Mouse (Mus musculus) limb, embryonic 12.5 days (tissue): Measurements from ENCODE around the gene Stxbp6. TPM values are rescaled to one million over a fixed set of nuclear protein-coding genes. Genes with fewer than 3 reads are reported as not detected.

ENCODE experiments used
- ATAC-seq: fragments of 200-750 bp; cut with Nextera tagmentation; 2 replicates; pipeline ENCODE4 v1.8.0; 2017; ENCODE audit warnings: low read depth, moderate TSS enrichment; ENCODE audit not compliant: insufficient number of reproducible peaks, insufficient read depth, low FRiP score, low TSS enrichment
- H3K27ac ChIP-seq: fragments of 300-500 bp; sonication (generic); 2 replicates; pipeline ENCODE4 v1.5.1; 2016; ENCODE audit warnings: mild to moderate bottlenecking, moderate library complexity
- H3K27me3 ChIP-seq: fragments of 300-500 bp; sonication (generic); 2 replicates; pipeline ENCODE4 v1.6.1; 2016; ENCODE audit warnings: mild to moderate bottlenecking, moderate library complexity
- H3K36me3 ChIP-seq: fragments of 300-500 bp; sonication (generic); 2 replicates; pipeline ENCODE4 v1.6.1; 2016; ENCODE audit warnings: mild to moderate bottlenecking, moderate library complexity
- H3K4me1 ChIP-seq: fragments of 300-500 bp; sonication (generic); replicated peaks from 2 replicates; pipeline ENCODE4 v1.6.1; 2016
- H3K4me2 ChIP-seq: fragments of 300-500 bp; sonication (generic); 2 replicates; pipeline ENCODE4 v1.6.1; 2016; ENCODE audit warnings: mild to moderate bottlenecking, moderate library complexity
- H3K4me3 ChIP-seq: fragments of 300-500 bp; sonication (generic); replicated peaks from 2 replicates; pipeline ENCODE4 v1.5.1; 2016; ENCODE audit warnings: mild to moderate bottlenecking
- H3K9ac ChIP-seq: fragments of 300-500 bp; sonication (generic); replicated peaks from 2 replicates; pipeline ENCODE4 v1.6.1; 2016; ENCODE audit warnings: mild to moderate bottlenecking, moderate library complexity
- H3K9me3 ChIP-seq: fragments of 300-500 bp; sonication (generic); 2 replicates; pipeline ENCODE4 v1.6.1; 2016; ENCODE audit warnings: mild to moderate bottlenecking, moderate library complexity
- WGBS: fragments of 180-500 bp; shearing (Covaris S2); methylation state at CpG from one replicate; pipeline ENCODE4 v1.1.7; 2016; 5-methylcytosine and 5-hydroxymethylcytosine counted together
- polyA plus RNA-seq: library from polyadenylated mRNA; unstranded; fragments of >200 nt; fragmentation: Nextera tagmentation; extraction: Ambion mirVana; gene quantifications from 2 replicates; pipeline ENCODE4 v1.2.1, GENCODE M21; 2016

Stxbp6 gene
- polyA plus RNA-seq, 1 experiment from 2014 or later, result 24.6 TPM

- H3K36me3 ChIP-seq, result no peaks in the 10 kb centered on the region
- WGBS, result 78% methylated on average over 4 of the region's 4 CpGs
- H3K27me3 ChIP-seq, result no peaks in the 10 kb centered on the region
- no peak overlapping the region for H3K27ac ChIP-seq
- ATAC-seq, result no peak
- H3K4me1 ChIP-seq, result no peaks in the 10 kb centered on the region
- no peak overlapping the region for H3K4me3 ChIP-seq
- H3K4me2 ChIP-seq, result no peak overlapping the region
- H3K9me3 ChIP-seq, result no peaks in the 10 kb centered on the region
- H3K9ac ChIP-seq, result no peak overlapping the region
Observed at GRCm38 (mm10) chr12:44913854-44914253, 160.7 kb downstream of the Stxbp6 start.

GRCm38 (mm10) chr12:44908028-44908702 is 166.3 kb downstream of the Stxbp6 start:
- no peak overlapping the region for H3K27ac ChIP-seq
- no peaks in the 10 kb centered on the region for H3K9me3 ChIP-seq
- no peak overlapping the region for H3K4me2 ChIP-seq
- 0 out of 2 replicates have a peak, but pooled peaks cover 3% of the 10 kb centered on the region for H3K4me1 ChIP-seq
- ATAC-seq, result no peak
- no peaks in the 10 kb centered on the region for H3K36me3 ChIP-seq
- H3K27me3 ChIP-seq, result no peaks in the 10 kb centered on the region
- H3K4me3 ChIP-seq, result no peak overlapping the region
- WGBS, result 72% methylated on average over 3 of the region's 3 CpGs
- H3K9ac ChIP-seq, result no peak overlapping the region

GRCm38 (mm10) chr12:44906001-44906400 is 168.5 kb downstream of the Stxbp6 start:
- Histone ChIP-seq H3K4me2 (no peak overlapping the region), H3K9ac (no peak overlapping the region), H3K4me3 (no peak overlapping the region), H3K9me3 (no peaks in the 10 kb centered on the region), H3K27me3 (no peaks in the 10 kb centered on the region), H3K36me3 (0 out of 2 replicates have a peak, but pooled peaks cover 1% of the 10 kb centered on the region), H3K4me1 (0 out of 2 replicates have a peak, but pooled peaks cover 3% of the 10 kb centered on the region), H3K27ac (no peak overlapping the region)
- 76% methylated on average over 2 of the region's 2 CpGs for WGBS
- no peak for ATAC-seq

GRCm38 (mm10) chr12:44903205-44903732 is 171.2 kb downstream of the Stxbp6 start:
- Histone ChIP-seq H3K4me1 (0 out of 2 replicates have a peak, but pooled peaks cover 3% of the 10 kb centered on the region), H3K9me3 (no peaks in the 10 kb centered on the region), H3K4me3 (no peak overlapping the region), H3K27ac (no peak overlapping the region), H3K27me3 (no peaks in the 10 kb centered on the region), H3K36me3 (0 out of 2 replicates have a peak, but pooled peaks cover 2% of the 10 kb centered on the region), H3K9ac (no peak overlapping the region), H3K4me2 (no peak overlapping the region)
- ATAC-seq, result no peak
- WGBS, result 53% methylated on average over 1 of the region's 1 CpGs

GRCm38 (mm10) chr12:44899173-44899870 is 175.2 kb downstream of the Stxbp6 start:
- no peaks in the 10 kb centered on the region for H3K9me3 ChIP-seq
- WGBS, result 86% methylated on average over 5 of the region's 5 CpGs
- H3K4me3 ChIP-seq, result no peak overlapping the region
- no peak overlapping the region for H3K9ac ChIP-seq
- ATAC-seq, result no peak
- H3K36me3 ChIP-seq, result 0 out of 2 replicates have a peak, but pooled peaks cover 2% of the 10 kb centered on the region
- H3K27me3 ChIP-seq, result no peaks in the 10 kb centered on the region
- no peak overlapping the region for H3K4me2 ChIP-seq
- no peak overlapping the region for H3K27ac ChIP-seq
- H3K4me1 ChIP-seq, result no peaks in the 10 kb centered on the region

- Histone ChIP-seq H3K36me3 (0 out of 2 replicates have a peak, but pooled peaks cover 2% of the 10 kb centered on the region), H3K9ac (no peak overlapping the region), H3K9me3 (no peaks in the 10 kb centered on the region), H3K4me2 (no peak overlapping the region), H3K27me3 (no peaks in the 10 kb centered on the region), H3K4me3 (no peak overlapping the region), H3K27ac (no peak overlapping the region), H3K4me1 (no peaks in the 10 kb centered on the region)
- 93% methylated on average over 1 of the region's 1 CpGs for WGBS
- ATAC-seq, result no peak
Observed at GRCm38 (mm10) chr12:44896460-44896859, 178.0 kb downstream of the Stxbp6 start.

GRCm38 (mm10) chr12:44889677-44890393 is 184.7 kb downstream of the Stxbp6 start:
- no peaks in the 10 kb centered on the region for H3K27me3 ChIP-seq
- H3K4me2 ChIP-seq, result no peak overlapping the region
- ATAC-seq, result no peak
- H3K9ac ChIP-seq, result no peak overlapping the region
- H3K4me3 ChIP-seq, result no peak overlapping the region
- no peaks in the 10 kb centered on the region for H3K36me3 ChIP-seq
- 82% methylated on average over 6 of the region's 6 CpGs for WGBS
- no peak overlapping the region for H3K27ac ChIP-seq
- peaks cover 7% of the 10 kb centered on the region for H3K4me1 ChIP-seq
- no peaks in the 10 kb centered on the region for H3K9me3 ChIP-seq

GRCm38 (mm10) chr12:44886826-44887225 is 187.7 kb downstream of the Stxbp6 start:
- H3K4me3 ChIP-seq, result no peak overlapping the region
- no peak overlapping the region for H3K4me2 ChIP-seq
- no peaks in the 10 kb centered on the region for H3K9me3 ChIP-seq
- peaks cover 7% of the 10 kb centered on the region for H3K4me1 ChIP-seq
- H3K27me3 ChIP-seq, result no peaks in the 10 kb centered on the region
- H3K27ac ChIP-seq, result no peak overlapping the region
- H3K36me3 ChIP-seq, result no peaks in the 10 kb centered on the region
- 70% methylated on average over 3 of the region's 3 CpGs for WGBS
- ATAC-seq, result no peak
- H3K9ac ChIP-seq, result no peak overlapping the region

GRCm38 (mm10) chr12:44872697-44873096 is 201.8 kb downstream of the Stxbp6 start:
- ATAC-seq, result no peak
- Histone ChIP-seq H3K36me3 (no peaks in the 10 kb centered on the region), H3K4me2 (no peak overlapping the region), H3K27ac (no peak overlapping the region), H3K27me3 (no peaks in the 10 kb centered on the region), H3K9me3 (no peaks in the 10 kb centered on the region), H3K4me1 (no peaks in the 10 kb centered on the region), H3K4me3 (no peak overlapping the region), H3K9ac (no peak overlapping the region)
- 48% methylated on average over 2 of the region's 2 CpGs for WGBS

GRCm38 (mm10) chr12:44865442-44865841 is 209.1 kb downstream of the Stxbp6 start:
- Histone ChIP-seq H3K27me3 (no peaks in the 10 kb centered on the region), H3K9me3 (0 out of 2 replicates have a peak, but pooled peaks cover 3% of the 10 kb centered on the region), H3K4me3 (no peak overlapping the region), H3K36me3 (no peaks in the 10 kb centered on the region), H3K4me1 (peaks cover 13% of the 10 kb centered on the region), H3K9ac (no peak overlapping the region), H3K27ac (no peak overlapping the region), H3K4me2 (no peak overlapping the region)
- 80% methylated on average over 3 of the region's 3 CpGs for WGBS
- no peak for ATAC-seq

- Histone ChIP-seq H3K27me3 (no peaks in the 10 kb centered on the region), H3K9me3 (no peaks in the 10 kb centered on the region), H3K9ac (no peak overlapping the region), H3K36me3 (no peaks in the 10 kb centered on the region), H3K4me3 (no peak overlapping the region), H3K27ac (no peak overlapping the region), H3K4me1 (peaks cover 9% of the 10 kb centered on the region), H3K4me2 (no peak overlapping the region)
- ATAC-seq, result no peak
- WGBS, result 75% methylated on average over 5 of the region's 5 CpGs
Observed at GRCm38 (mm10) chr12:44859454-44859853, 215.1 kb downstream of the Stxbp6 start.
